Mouse (Mus musculus) CH12.LX (cell line): Measurements from ENCODE around the gene Slc29a3. TPM values are rescaled to one million over a fixed set of nuclear protein-coding genes. Genes with fewer than 3 reads are reported as not detected.

Experiments
- DNase-seq: peaks from one replicate; pipeline ENCODE4 v3.0.0-alpha.2; 2013; ENCODE audit errors: extremely low read depth
- H3K27ac ChIP-seq: 2 replicates; pipeline ENCODE4 v1.5.1; 2012; ENCODE audit warnings: low read depth, mild to moderate bottlenecking, control low read depth, moderate library complexity; ENCODE audit not compliant: insufficient read depth
- H3K27me3 ChIP-seq: replicated peaks from 2 replicates; pipeline ENCODE3; 2012; ENCODE audit warnings: inconsistent platforms
- H3K36me3 ChIP-seq, 2 experiments: replicated peaks in 1 of 2; 2 replicates each; pipeline versions ENCODE3 to v1.6.1; 2012; ENCODE audit warnings: inconsistent platforms in 1 of 2, low read length in 1 of 2, mild to moderate bottlenecking in 1 of 2, mixed read lengths in 1 of 2, moderate library complexity in 1 of 2; ENCODE audit not compliant: control insufficient read depth in 1 of 2, insufficient read depth in 1 of 2
- H3K4me1 ChIP-seq, 2 experiments: 2 replicates each; pipeline ENCODE4 v1.6.1; 2012; ENCODE audit warnings: inconsistent platforms in 1 of 2, moderate library complexity in 1 of 2; ENCODE audit not compliant: insufficient read depth in 2 of 2, control insufficient read depth in 1 of 2
- H3K4me2 ChIP-seq: 2 replicates; pipeline ENCODE4 v1.6.1; 2012; ENCODE audit warnings: low read depth, mild to moderate bottlenecking, control low read depth; ENCODE audit not compliant: poor library complexity, insufficient read depth, severe bottlenecking
- H3K4me3 ChIP-seq, 3 experiments: fragments of 150-350 bp in 1 of 3; sonication (generic) in 1 of 3; replicated peaks in 1 of 3; 2 replicates each; pipeline versions ENCODE3 to v1.5.1; 2011 to 2012; ENCODE audit warnings: low read depth in 2 of 3, low read length in 2 of 3, mild to moderate bottlenecking in 2 of 3, moderate library complexity in 2 of 3, control low read depth in 1 of 3, improper control_type of control experiment in 1 of 3, inconsistent platforms in 1 of 3, mixed read lengths in 1 of 3; ENCODE audit not compliant: poor library complexity in 1 of 3
- H3K79me2 ChIP-seq: replicated peaks from 2 replicates; pipeline ENCODE4 v1.6.1; 2012; ENCODE audit warnings: mild to moderate bottlenecking, moderate library complexity; ENCODE audit not compliant: control insufficient read depth, poor library complexity, insufficient read depth, severe bottlenecking; ENCODE audit errors: extremely low read depth
- H3K9ac ChIP-seq: 2 replicates; pipeline ENCODE4 v1.6.1; 2012; ENCODE audit warnings: low read depth, mild to moderate bottlenecking, control low read depth, moderate library complexity; ENCODE audit not compliant: insufficient read depth
- H3K9me3 ChIP-seq: replicated peaks from 2 replicates; pipeline ENCODE3; 2012; ENCODE audit warnings: low read length, inconsistent platforms, mixed read lengths
- CHD1 ChIP-seq: IDR thresholded peaks from 2 replicates; pipeline ENCODE4 v1.6.1; 2012; ENCODE audit warnings: low read depth, low read length, improper control_type of control experiment, inconsistent platforms
- E2F4 ChIP-seq: IDR thresholded peaks from 2 replicates; pipeline ENCODE4 v1.6.1; 2011; ENCODE audit warnings: low read depth, low read length, improper control_type of control experiment; ENCODE audit not compliant: insufficient replicate concordance
- ETS1 ChIP-seq: conservative IDR thresholded peaks from 2 replicates; pipeline ENCODE4 v1.6.1; 2012; ENCODE audit warnings: low read depth, mild to moderate bottlenecking, inconsistent platforms, low read length, improper control_type of control experiment, moderate library complexity
- GABPA ChIP-seq: IDR thresholded peaks from 2 replicates; pipeline ENCODE4 v1.6.1; 2012; ENCODE audit warnings: low read depth, low read length, improper control_type of control experiment, inconsistent platforms; ENCODE audit not compliant: insufficient replicate concordance
- JUND ChIP-seq: conservative IDR thresholded peaks from 2 replicates; pipeline ENCODE4 v1.6.1; 2011; ENCODE audit warnings: low read depth, low read length, improper control_type of control experiment
- NELFE ChIP-seq: IDR thresholded peaks from 2 replicates; pipeline ENCODE4 v1.6.1; 2011; ENCODE audit warnings: low read depth, low read length, improper control_type of control experiment
- NRF1 ChIP-seq: IDR thresholded peaks from 2 replicates; pipeline ENCODE4 v1.6.1; 2014; ENCODE audit warnings: low read depth, mild to moderate bottlenecking, inconsistent platforms, low read length, improper control_type of control experiment, moderate library complexity
- POLR2AphosphoS2 ChIP-seq: IDR thresholded peaks from 2 replicates; pipeline ENCODE4 v1.6.1; 2011; ENCODE audit warnings: low read depth, low read length, improper control_type of control experiment
- RAD21 ChIP-seq: IDR thresholded peaks from 2 replicates; pipeline ENCODE4 v1.6.1; 2011; ENCODE audit warnings: low read depth, mild to moderate bottlenecking, low read length, improper control_type of control experiment, moderate library complexity
- TBP ChIP-seq: conservative IDR thresholded peaks from 2 replicates; pipeline ENCODE4 v1.6.1; 2011; ENCODE audit warnings: low read depth, low read length, improper control_type of control experiment
- TCF12 ChIP-seq: IDR thresholded peaks from 2 replicates; pipeline ENCODE4 v1.6.1; 2014; ENCODE audit warnings: low read depth, mild to moderate bottlenecking, inconsistent platforms, low read length, improper control_type of control experiment
- UBTF ChIP-seq: IDR thresholded peaks from 2 replicates; pipeline ENCODE4 v1.6.1; 2012; ENCODE audit warnings: low read depth, mild to moderate bottlenecking, inconsistent platforms, low read length, improper control_type of control experiment, moderate library complexity
- USF1 ChIP-seq: IDR thresholded peaks from 2 replicates; pipeline ENCODE4 v1.6.1; 2014; ENCODE audit warnings: low read depth, mild to moderate bottlenecking, inconsistent platforms, low read length, improper control_type of control experiment
- ZC3H11A ChIP-seq: IDR thresholded peaks from 2 replicates; pipeline ENCODE4 v1.6.1; 2012; ENCODE audit warnings: low read depth, mild to moderate bottlenecking, inconsistent platforms, low read length, improper control_type of control experiment
- ZNF384 ChIP-seq: IDR thresholded peaks from 2 replicates; pipeline ENCODE4 v1.6.1; 2012; ENCODE audit warnings: low read depth, low read length, improper control_type of control experiment, inconsistent platforms
- dilution Hi-C: fragments of 300-500 bp; cut with MboI; formaldehyde crosslinking; loops from 2 replicates; pipeline ENCODE4 v1.14.3; 2020; ENCODE audit warnings: low sequenced_read_pairs; ENCODE audit not compliant: extremely low pct_unique_long_range_greater_than_20kb, extremely low pct_ligation_motif_present
- in situ Hi-C: fragments of 300-500 bp; cut with MboI; formaldehyde crosslinking; loops from 3 replicates; pipeline ENCODE4 v1.14.3; 2019; ENCODE audit warnings: low sequenced_read_pairs, low pct_ligation_motif_present, low pct_unique_long_range_greater_than_20kb, mixed read lengths
- polyA plus RNA-seq: library from polyadenylated mRNA; unstranded; fragments of >175 nt; gene quantifications from 2 replicates; pipeline ENCODE4 v1.2.1, GENCODE M21; 2012; ENCODE audit warnings: low read depth; ENCODE audit not compliant: insufficient read length
- total RNA-seq, 2 experiments: library from RNA; depleted of rRNA; stranded (reverse); fragments of 300-350 nt in 1 of 2; fragments of >200 nt in 1 of 2; gene quantifications; 2 replicates each; pipeline ENCODE4 v1.2.3; 2012 to 2014

Gene Slc29a3
- total and polyA plus RNA-seq, 3 experiments = 4.1 to 19.1 (median 5.9) TPM

DNA sequence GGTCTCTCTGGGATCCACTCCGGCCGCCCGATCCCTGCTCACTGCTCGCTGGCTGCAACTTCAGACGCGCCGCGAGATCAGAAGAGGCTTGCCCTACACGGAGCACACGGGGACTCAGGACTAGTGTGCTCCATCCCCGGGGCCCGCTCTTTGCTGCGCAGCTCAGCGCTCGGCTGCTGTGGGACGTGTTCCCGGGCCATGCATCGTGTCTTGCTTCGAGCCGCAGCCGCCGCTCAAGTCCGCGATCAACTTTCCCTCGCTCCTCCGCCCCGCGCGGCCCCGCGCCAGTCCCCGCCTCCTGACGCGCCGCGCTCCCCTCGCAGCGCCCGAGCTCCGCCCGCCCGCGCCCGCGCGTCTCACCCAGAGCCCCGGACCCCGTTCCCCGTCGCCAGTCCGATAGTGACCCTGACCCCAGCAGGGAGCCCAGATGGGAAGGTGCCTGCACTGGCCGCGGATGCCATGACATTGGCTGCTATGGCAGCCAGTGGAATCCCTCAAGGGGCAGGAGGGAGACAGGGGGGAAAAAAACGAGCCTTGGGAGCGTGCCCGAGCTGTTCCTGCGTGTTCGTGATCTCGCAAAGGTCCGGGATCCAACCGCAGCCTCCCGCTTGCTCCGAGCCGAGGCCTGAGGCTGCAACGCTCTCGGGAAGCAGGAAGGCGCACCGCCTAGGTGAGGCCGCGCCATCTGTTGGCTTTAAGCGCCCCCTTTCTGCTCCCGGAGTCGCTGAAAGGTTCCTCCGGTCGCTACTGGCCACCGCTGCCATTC is 65.4 kb downstream of the Slc29a3 start (continued):
- TF ChIP-seq TCF12 (no peak), RAD21 (peak; percentile 77), GABPA (no peak), ETS1 (no peak), NELFE (no peak), JUND (no peak), CHD1 (no peak), POLR2AphosphoS2 (no peak), E2F4 (no peak)

DNA sequence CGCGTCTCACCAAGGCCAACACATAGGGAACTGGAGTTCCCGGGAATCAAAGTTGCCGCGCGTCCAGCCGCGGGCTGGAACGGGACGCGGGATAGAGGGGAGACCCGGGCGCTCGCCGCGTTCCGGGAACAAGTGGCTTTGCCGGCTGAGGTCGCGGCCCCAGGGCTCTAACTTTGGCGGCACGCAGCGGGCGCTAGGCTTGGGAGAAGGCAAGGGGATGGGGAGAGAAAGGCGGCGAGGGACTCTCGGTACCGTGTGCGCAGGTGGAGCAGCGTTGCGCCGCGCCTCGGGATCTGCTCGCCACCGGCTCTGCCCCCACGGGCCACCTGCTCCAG is 66.0 kb downstream of the Slc29a3 start:
- no peak for DNase-seq
- dilution Hi-C loops (no loop called here), in situ Hi-C loops (loop anchor here (5.0 kb wide), 2 partner anchors 149 to 274 kb away; no protein-coding TSS in a partner anchor)
- H3K9me3 ChIP-seq = peaks cover 10% of the 10 kb centered on the region
- peaks cover 87% of the 10 kb centered on the region for H3K27me3 ChIP-seq
- H3K79me2 ChIP-seq = no peaks in the 10 kb centered on the region
- H3K4me3 ChIP-seq = no peak overlapping the region
- peaks cover 14 to 22% of the 10 kb centered on the region in 2 experiments for H3K4me1 ChIP-seq
- no peak overlapping the region for H3K9ac ChIP-seq
- no peaks in the 10 kb centered on the region for H3K36me3 ChIP-seq
- TF ChIP-seq TBP (no peak), UBTF (no peak), USF1 (no peak), CHD1 (no peak), ETS1 (no peak), NRF1 (no peak), ZC3H11A (no peak), ZNF384 (no peak)
- H3K27ac ChIP-seq = no peak overlapping the region
- H3K4me2 ChIP-seq = peak overlapping the region; percentile 75
